Mouse (Mus musculus) hindbrain, postnatal 0 days (tissue): ENCODE results near the gene Btbd3. TPM values are rescaled to one million over a fixed set of nuclear protein-coding genes. Genes with fewer than 3 reads are reported as not detected.

Experiments used
- ATAC-seq: fragments of 200-750 bp; cut with Nextera tagmentation; 2 replicates; pipeline ENCODE4 v1.8.0; 2017; ENCODE audit warnings: mild to moderate bottlenecking, moderate TSS enrichment, moderate library complexity
- DNase-seq: peaks from one replicate; pipeline ENCODE4 v3.0.0-alpha.2; 2015; ENCODE audit warnings: low spot score
- H3K27ac ChIP-seq: fragments of 300-500 bp; sonication (generic); 2 replicates; pipeline ENCODE4 v1.5.1; 2014; ENCODE audit warnings: mild to moderate bottlenecking
- H3K27me3 ChIP-seq: fragments of 300-500 bp; sonication (generic); 2 replicates; pipeline ENCODE4 v1.6.1; 2014; ENCODE audit warnings: low read length, mixed read lengths; ENCODE audit not compliant: insufficient read depth
- H3K36me3 ChIP-seq: fragments of 300-500 bp; sonication (generic); 2 replicates; pipeline ENCODE4 v1.6.1; 2014; ENCODE audit warnings: low read length, mixed read lengths; ENCODE audit not compliant: insufficient read depth
- H3K4me1 ChIP-seq: fragments of 300-500 bp; sonication (generic); 2 replicates; pipeline ENCODE4 v1.6.1; 2014; ENCODE audit warnings: antibody characterized with exemption, low read length, mixed read lengths; ENCODE audit not compliant: insufficient read depth
- H3K4me2 ChIP-seq: fragments of 300-500 bp; sonication (generic); 2 replicates; pipeline ENCODE4 v1.6.1; 2014; ENCODE audit warnings: low read depth, mild to moderate bottlenecking, low read length, moderate library complexity, mixed read lengths
- H3K4me3 ChIP-seq: fragments of 300-500 bp; sonication (generic); 2 replicates; pipeline ENCODE4 v1.5.1; 2014; ENCODE audit warnings: low read length
- H3K9ac ChIP-seq: fragments of 300-500 bp; sonication (generic); replicated peaks from 2 replicates; pipeline ENCODE4 v1.6.1; 2014; ENCODE audit warnings: mild to moderate bottlenecking, low read length, moderate library complexity, mixed read lengths
- H3K9me3 ChIP-seq: fragments of 300-500 bp; sonication (generic); 2 replicates; pipeline ENCODE4 v1.6.1; 2016; ENCODE audit warnings: low read length, mixed read lengths
- CTCF ChIP-seq: IDR thresholded peaks from 2 replicates; pipeline ENCODE4 v1.5.1; 2016; ENCODE audit warnings: antibody characterized with exemption, control low read depth, low read depth
- WGBS: fragments of 180-500 bp; shearing (Covaris S2); extraction: QIAGEN DNeasy Blood & Tissue Kit; methylation state at CpG from one replicate; pipeline ENCODE4 v1.1.7; 2014; 5-methylcytosine and 5-hydroxymethylcytosine counted together
- polyA plus RNA-seq: library from polyadenylated mRNA; unstranded; fragments of >200 nt; fragmentation: Nextera tagmentation; extraction: Ambion mirVana; gene quantifications from 2 replicates; pipeline ENCODE4 v1.2.1, GENCODE M21; 2015
- total RNA-seq: library from RNA; depleted of rRNA; stranded (reverse); fragments of >200 nt; gene quantifications from 2 replicates; pipeline ENCODE4 v1.2.3, GENCODE M21; 2014

Btbd3 gene
- total and polyA plus RNA-seq, 2 experiments from 2014 or later: 37.4 to 63.1 TPM

- no peaks in the 10 kb centered on the region for H3K9me3 ChIP-seq
- H3K27ac ChIP-seq: no peak overlapping the region
- no peaks in the 10 kb centered on the region; the same call in 1 of the 2 replicates for H3K36me3 ChIP-seq
- no peaks in the 10 kb centered on the region for H3K27me3 ChIP-seq
- no peaks in the 10 kb centered on the region for H3K4me1 ChIP-seq
- DNase-seq: no peak
- no peak overlapping the region for H3K4me3 ChIP-seq
- 80% methylated on average over 4 of the region's 4 CpGs for WGBS
- H3K4me2 ChIP-seq: no peak overlapping the region
- no peak for TF ChIP-seq CTCF
- no peak for ATAC-seq
- no peak overlapping the region for H3K9ac ChIP-seq
Observed at GRCm38 (mm10) chr2:138285811-138286210, 29.4 kb downstream of the Btbd3 start.

GRCm38 (mm10) chr2:138290154-138290553 lies 33.8 kb downstream of the Btbd3 start:
- TF ChIP-seq CTCF: no peak
- no peaks in the 10 kb centered on the region for H3K9me3 ChIP-seq
- no peak for ATAC-seq
- 94% methylated on average over 2 of the region's 2 CpGs for WGBS
- DNase-seq: no peak
- no peaks in the 10 kb centered on the region for H3K4me1 ChIP-seq
- H3K4me2 ChIP-seq: no peak overlapping the region
- no peak overlapping the region for H3K4me3 ChIP-seq
- no peak overlapping the region for H3K27ac ChIP-seq
- H3K9ac ChIP-seq: no peak overlapping the region
- H3K36me3 ChIP-seq: no peaks in the 10 kb centered on the region; the same call in 1 of the 2 replicates
- no peaks in the 10 kb centered on the region for H3K27me3 ChIP-seq

- no peak for ATAC-seq
- no peaks in the 10 kb centered on the region for H3K4me1 ChIP-seq
- H3K9me3 ChIP-seq: no peaks in the 10 kb centered on the region
- H3K4me2 ChIP-seq: no peak overlapping the region
- no peak for TF ChIP-seq CTCF
- no peak overlapping the region for H3K4me3 ChIP-seq
- H3K27ac ChIP-seq: no peak overlapping the region
- H3K36me3 ChIP-seq: no peaks in the 10 kb centered on the region
- DNase-seq: no peak
- no peaks in the 10 kb centered on the region for H3K27me3 ChIP-seq
- WGBS: 86% methylated on average over 3 of the region's 3 CpGs
- no peak overlapping the region for H3K9ac ChIP-seq
Observed at GRCm38 (mm10) chr2:138294286-138294685, 37.9 kb downstream of the Btbd3 start.

GRCm38 (mm10) chr2:138306236-138306635 lies 49.9 kb downstream of the Btbd3 start:
- no peak for TF ChIP-seq CTCF
- Histone ChIP-seq H3K27me3 (no peaks in the 10 kb centered on the region), H3K4me2 (no peak overlapping the region), H3K36me3 (no peaks in the 10 kb centered on the region), H3K9me3 (no peaks in the 10 kb centered on the region), H3K9ac (no peak overlapping the region), H3K4me1 (no peaks in the 10 kb centered on the region), H3K4me3 (no peak overlapping the region), H3K27ac (no peak overlapping the region)
- DNase-seq (no peak), ATAC-seq (no peak)
- 93% methylated on average over 2 of the region's 2 CpGs for WGBS

- Histone ChIP-seq H3K4me1 (no peaks in the 10 kb centered on the region), H3K4me2 (no peak overlapping the region), H3K4me3 (no peak overlapping the region), H3K27me3 (no peaks in the 10 kb centered on the region), H3K9me3 (no peaks in the 10 kb centered on the region), H3K9ac (no peak overlapping the region), H3K36me3 (no peaks in the 10 kb centered on the region), H3K27ac (no peak overlapping the region)
- no peak for DNase-seq
- no peak for ATAC-seq
- TF ChIP-seq CTCF: no peak
- WGBS: 72% methylated on average over 7 of the region's 7 CpGs
Observed at GRCm38 (mm10) chr2:138315644-138316043, 59.3 kb downstream of the Btbd3 start.

- ATAC-seq: no peak
Observed at GRCm38 (mm10) chr2:138320408-138320807, 64.0 kb downstream of the Btbd3 start.

GRCm38 (mm10) chr2:138321041-138321481 lies 64.7 kb downstream of the Btbd3 start:
- no peaks in the 10 kb centered on the region for H3K36me3 ChIP-seq
- H3K4me2 ChIP-seq: no peak overlapping the region
- H3K27me3 ChIP-seq: no peaks in the 10 kb centered on the region
- ATAC-seq: no peak
- no peaks in the 10 kb centered on the region for H3K4me1 ChIP-seq
- H3K9me3 ChIP-seq: no peaks in the 10 kb centered on the region
- H3K27ac ChIP-seq: no peak overlapping the region
- no peak for DNase-seq
- TF ChIP-seq CTCF: no peak
- no peak overlapping the region for H3K9ac ChIP-seq
- H3K4me3 ChIP-seq: no peak overlapping the region
- WGBS: 82% methylated on average over 4 of the region's 4 CpGs

More at GRCm38 (mm10) chr2:138320408-138320807, 64.0 kb downstream of the Btbd3 start:
- Histone ChIP-seq H3K27me3 (no peaks in the 10 kb centered on the region), H3K9me3 (no peaks in the 10 kb centered on the region), H3K36me3 (no peaks in the 10 kb centered on the region), H3K4me2 (no peak overlapping the region), H3K4me3 (no peak overlapping the region), H3K9ac (no peak overlapping the region), H3K4me1 (no peaks in the 10 kb centered on the region), H3K27ac (no peak overlapping the region)
- DNase-seq: no peak
- no peak for TF ChIP-seq CTCF
